Mouse (Mus musculus) embryonic facial prominence, embryonic 14.5 days (tissue): ENCODE results near the gene Tnfrsf4. TPM values are rescaled to one million over a fixed set of nuclear protein-coding genes. Genes with fewer than 3 reads are reported as not detected.
A peak's percentile ranks its signal among the peaks of the same experiment; 100 is the strongest.

Experiments
- ATAC-seq: fragments of 200-750 bp; cut with Nextera tagmentation; 2 replicates; pipeline ENCODE4 v1.8.0; 2017; ENCODE audit warnings: low read depth, moderate number of reproducible peaks, moderate TSS enrichment
- DNase-seq: peaks from one replicate; pipeline ENCODE4 v3.0.0-alpha.2; 2015; ENCODE audit warnings: low spot score
- H3K27ac ChIP-seq: fragments of 300-500 bp; sonication (generic); replicated peaks from 2 replicates; pipeline ENCODE4 v1.5.1; 2014; ENCODE audit warnings: low read depth, mild to moderate bottlenecking, low read length, moderate library complexity
- H3K27me3 ChIP-seq: fragments of 300-500 bp; sonication (generic); replicated peaks from 2 replicates; pipeline ENCODE4 v1.6.1; 2014; ENCODE audit warnings: low read length; ENCODE audit not compliant: control insufficient read depth, insufficient read depth
- H3K36me3 ChIP-seq: fragments of 300-500 bp; sonication (generic); 2 replicates; pipeline ENCODE4 v1.6.1; 2014; ENCODE audit warnings: low read length, mixed read lengths; ENCODE audit not compliant: control insufficient read depth, insufficient read depth
- H3K4me1 ChIP-seq: fragments of 300-500 bp; sonication (generic); 2 replicates; pipeline ENCODE4 v1.6.1; 2014; ENCODE audit warnings: antibody characterized with exemption, low read length; ENCODE audit not compliant: control insufficient read depth, insufficient read depth
- H3K4me2 ChIP-seq: fragments of 300-500 bp; sonication (generic); 2 replicates; pipeline ENCODE4 v1.6.1; 2014; ENCODE audit warnings: low read depth, mild to moderate bottlenecking, low read length, moderate library complexity, mixed read lengths
- H3K4me3 ChIP-seq: fragments of 300-500 bp; sonication (generic); 2 replicates; pipeline ENCODE4 v1.5.1; 2014; ENCODE audit warnings: low read depth, mild to moderate bottlenecking, low read length
- H3K9ac ChIP-seq: fragments of 300-500 bp; sonication (generic); 2 replicates; pipeline ENCODE4 v1.6.1; 2014; ENCODE audit warnings: low read depth, mild to moderate bottlenecking, low read length, moderate library complexity, mixed read lengths
- H3K9me3 ChIP-seq: fragments of 300-500 bp; sonication (generic); 2 replicates; pipeline ENCODE4 v1.6.1; 2016; ENCODE audit warnings: low read length; ENCODE audit not compliant: control insufficient read depth
- WGBS: fragments of 180-500 bp; shearing (Covaris S2); extraction: QIAGEN DNeasy Blood & Tissue Kit; methylation state at CpG from one replicate; pipeline ENCODE4 v1.1.7; 2014; 5-methylcytosine and 5-hydroxymethylcytosine counted together
- polyA plus RNA-seq: library from polyadenylated mRNA; unstranded; fragments of >200 nt; fragmentation: Nextera tagmentation; extraction: Ambion mirVana; gene quantifications from 2 replicates; pipeline ENCODE4 v1.2.1, GENCODE M21; 2014

Tnfrsf4 gene
- polyA plus RNA-seq, 1 experiment from 2014 or later: 0.42 TPM

- Histone ChIP-seq H3K9ac (peak overlapping the region; percentile 74), H3K36me3 (peaks cover 18% of the 10 kb centered on the region; the same call in 1 of the 2 replicates), H3K4me2 (peak overlapping the region; percentile 68), H3K4me1 (peaks cover 17% of the 10 kb centered on the region), H3K27ac (peak overlapping the region; percentile 93), H3K27me3 (peaks cover 23% of the 10 kb centered on the region), H3K9me3 (no peaks in the 10 kb centered on the region), H3K4me3 (peak overlapping the region; percentile 55)
- peak; percentile 95 for DNase-seq
- WGBS: under 1% methylated on average over 14 of the region's 24 CpGs
- ATAC-seq: peak; percentile 88
Observed at GRCm38 (mm10) chr4:156031593-156032391, 18.1 kb downstream of the Tnfrsf4 start.

- DNase-seq (no peak), ATAC-seq (no peak)
- no peak overlapping the region for H3K4me3 ChIP-seq
- H3K27ac ChIP-seq: peak overlapping the region; percentile 93
- H3K4me1 ChIP-seq: peaks cover 17% of the 10 kb centered on the region
- no peaks in the 10 kb centered on the region for H3K9me3 ChIP-seq
- H3K36me3 ChIP-seq: peaks cover 12% of the 10 kb centered on the region; the same call in 1 of the 2 replicates
- WGBS: 79% methylated on average over 4 of the region's 4 CpGs
- peak overlapping the region; percentile 68; the same call in 1 of the 2 replicates for H3K4me2 ChIP-seq
- peaks cover 23% of the 10 kb centered on the region for H3K27me3 ChIP-seq
- H3K9ac ChIP-seq: no peak overlapping the region
Observed at GRCm38 (mm10) chr4:156032856-156033255, 19.2 kb downstream of the Tnfrsf4 start.

GRCm38 (mm10) chr4:156033476-156034119, 20.0 kb downstream of the Tnfrsf4 start:
- H3K4me3 ChIP-seq: no peak overlapping the region
- H3K27ac ChIP-seq: no peak overlapping the region
- peaks cover 23% of the 10 kb centered on the region for H3K27me3 ChIP-seq
- H3K4me2 ChIP-seq: no peak overlapping the region
- 51% methylated on average over 6 of the region's 6 CpGs for WGBS
- DNase-seq (peak; percentile 48), ATAC-seq (no peak)
- H3K36me3 ChIP-seq: peaks cover 4% of the 10 kb centered on the region; the same call in 1 of the 2 replicates
- H3K4me1 ChIP-seq: peaks cover 17% of the 10 kb centered on the region
- H3K9ac ChIP-seq: no peak overlapping the region
- H3K9me3 ChIP-seq: no peaks in the 10 kb centered on the region

- Histone ChIP-seq H3K27ac (no peak overlapping the region), H3K4me2 (peak overlapping the region; percentile 45; the same call in 1 of the 2 replicates), H3K36me3 (no peaks in the 10 kb centered on the region), H3K27me3 (peaks cover 23% of the 10 kb centered on the region), H3K9me3 (no peaks in the 10 kb centered on the region), H3K4me1 (peaks cover 17% of the 10 kb centered on the region), H3K9ac (no peak overlapping the region), H3K4me3 (no peak overlapping the region)
- no peak for DNase-seq
- 74% methylated on average over 4 of the region's 4 CpGs for WGBS
- ATAC-seq: no peak
Observed at GRCm38 (mm10) chr4:156034301-156034700, 20.7 kb downstream of the Tnfrsf4 start.

- no peaks in the 10 kb centered on the region for H3K36me3 ChIP-seq
- H3K4me2 ChIP-seq: peak overlapping the region; percentile 45
- no peak for ATAC-seq
- DNase-seq: no peak
- peaks cover 23% of the 10 kb centered on the region for H3K27me3 ChIP-seq
- H3K4me3 ChIP-seq: peak overlapping the region; percentile 20
- peak overlapping the region; percentile 25; the same call in 1 of the 2 replicates for H3K9ac ChIP-seq
- H3K9me3 ChIP-seq: no peaks in the 10 kb centered on the region
- H3K27ac ChIP-seq: no peak overlapping the region
- peaks cover 17% of the 10 kb centered on the region for H3K4me1 ChIP-seq
- WGBS: 12% methylated on average over 24 of the region's 25 CpGs
Observed at GRCm38 (mm10) chr4:156034901-156035300, 21.3 kb downstream of the Tnfrsf4 start.

- 58% methylated on average over 5 of the region's 5 CpGs for WGBS
- no peaks in the 10 kb centered on the region for H3K4me1 ChIP-seq
- DNase-seq (no peak), ATAC-seq (peak; percentile 12; the same call in 1 of the 2 replicates)
- no peaks in the 10 kb centered on the region for H3K36me3 ChIP-seq
- no peak overlapping the region for H3K27ac ChIP-seq
- no peaks in the 10 kb centered on the region for H3K9me3 ChIP-seq
- H3K4me2 ChIP-seq: no peak overlapping the region
- no peak overlapping the region for H3K4me3 ChIP-seq
- no peak overlapping the region for H3K9ac ChIP-seq
- H3K27me3 ChIP-seq: no peaks in the 10 kb centered on the region
Observed at GRCm38 (mm10) chr4:156044754-156045153, 31.1 kb downstream of the Tnfrsf4 start.

- no peaks in the 10 kb centered on the region for H3K4me1 ChIP-seq
- H3K36me3 ChIP-seq: no peaks in the 10 kb centered on the region
- 71% methylated on average over 3 of the region's 3 CpGs for WGBS
- no peaks in the 10 kb centered on the region for H3K27me3 ChIP-seq
- ATAC-seq: no peak
- no peak overlapping the region for H3K27ac ChIP-seq
- H3K9me3 ChIP-seq: no peaks in the 10 kb centered on the region
- no peak overlapping the region for H3K4me3 ChIP-seq
- DNase-seq: no peak
- H3K9ac ChIP-seq: no peak overlapping the region
- no peak overlapping the region for H3K4me2 ChIP-seq
Observed at GRCm38 (mm10) chr4:156049779-156050178, 36.1 kb downstream of the Tnfrsf4 start.

- 60% methylated on average over 6 of the region's 6 CpGs for WGBS
- ATAC-seq: 0 out of 2 replicates have a peak, but pooled peaks have one; percentile 9
- no peak overlapping the region for H3K4me3 ChIP-seq
- no peak overlapping the region for H3K27ac ChIP-seq
- H3K9me3 ChIP-seq: no peaks in the 10 kb centered on the region
- DNase-seq: no peak
- H3K36me3 ChIP-seq: no peaks in the 10 kb centered on the region
- no peaks in the 10 kb centered on the region for H3K27me3 ChIP-seq
- no peak overlapping the region for H3K9ac ChIP-seq
- H3K4me2 ChIP-seq: no peak overlapping the region
- H3K4me1 ChIP-seq: no peaks in the 10 kb centered on the region
Observed at GRCm38 (mm10) chr4:156050391-156050980, 36.8 kb downstream of the Tnfrsf4 start.
